Mouse (Mus musculus) urinary bladder, postnatal 14 days (tissue): ENCODE measurements around the gene Eps8l1.

Source experiments
- DNase-seq: peaks from one replicate; pipeline ENCODE4 v3.0.0; 2021; ENCODE audit warnings: low spot score

The Eps8l1 gene

DNA sequence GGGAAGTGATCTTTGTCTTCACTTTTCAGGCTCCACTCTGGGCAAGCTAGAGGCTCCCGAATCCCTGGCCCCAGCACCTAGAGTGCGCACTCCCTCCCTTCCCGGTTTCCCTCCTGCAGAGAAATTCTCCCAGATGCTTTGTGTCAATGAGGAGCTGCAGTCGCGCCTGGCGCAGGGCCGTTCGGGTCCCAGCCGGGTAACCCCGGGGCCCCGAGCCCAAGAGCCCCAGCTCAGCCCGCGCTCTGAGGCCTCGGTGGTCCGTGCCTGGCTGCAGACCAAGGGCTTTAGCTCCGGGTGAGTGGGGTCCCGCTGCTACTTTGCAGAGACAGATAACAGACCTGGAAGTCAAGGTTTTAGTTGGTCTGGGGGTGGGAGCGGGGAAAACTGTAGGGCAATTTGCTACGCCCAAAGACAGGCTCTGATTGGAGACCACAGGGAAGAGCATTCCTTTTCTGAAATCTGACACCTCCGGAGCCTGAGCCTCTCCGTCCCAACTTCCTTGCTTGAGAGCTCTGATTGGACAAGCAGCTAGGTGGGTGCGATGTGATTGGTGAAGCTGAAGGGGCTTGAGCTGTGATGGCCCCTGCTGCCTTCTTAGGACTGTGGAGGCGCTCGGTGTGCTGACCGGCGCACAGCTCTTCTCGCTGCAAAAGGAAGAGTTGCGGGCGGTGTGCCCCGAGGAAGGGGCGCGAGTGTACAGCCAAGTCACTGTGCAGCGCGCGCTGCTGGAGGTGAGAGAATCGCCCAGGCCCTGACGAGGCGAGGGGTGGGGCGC, 17.7 kb downstream of the Eps8l1 start:
- peak; percentile 79 for DNase-seq

DNA sequence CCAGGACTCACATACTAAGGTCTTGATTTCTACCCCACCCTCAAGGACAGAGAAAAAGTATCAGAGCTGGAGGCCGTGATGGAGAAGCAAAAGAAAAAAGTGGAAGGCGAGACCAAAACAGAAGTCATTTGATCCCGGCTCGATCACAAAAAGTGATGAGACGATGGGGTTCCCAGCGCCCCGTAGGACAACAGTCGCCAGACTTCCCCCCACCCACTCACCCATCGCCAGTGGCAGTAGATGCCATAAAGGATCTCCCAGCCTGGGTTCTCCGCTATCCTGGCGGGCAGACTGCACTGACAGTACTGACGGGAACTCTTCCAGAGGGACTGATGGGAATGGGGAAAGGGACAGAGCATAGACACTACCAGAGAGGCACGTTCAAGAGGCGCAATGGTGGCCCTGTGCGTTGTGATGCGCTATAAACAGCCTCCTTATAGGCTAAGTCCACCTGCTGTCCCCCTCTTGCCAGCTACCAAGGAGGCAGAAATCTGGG, 18.4 kb downstream of the Eps8l1 start:
- DNase-seq = no peak

DNA sequence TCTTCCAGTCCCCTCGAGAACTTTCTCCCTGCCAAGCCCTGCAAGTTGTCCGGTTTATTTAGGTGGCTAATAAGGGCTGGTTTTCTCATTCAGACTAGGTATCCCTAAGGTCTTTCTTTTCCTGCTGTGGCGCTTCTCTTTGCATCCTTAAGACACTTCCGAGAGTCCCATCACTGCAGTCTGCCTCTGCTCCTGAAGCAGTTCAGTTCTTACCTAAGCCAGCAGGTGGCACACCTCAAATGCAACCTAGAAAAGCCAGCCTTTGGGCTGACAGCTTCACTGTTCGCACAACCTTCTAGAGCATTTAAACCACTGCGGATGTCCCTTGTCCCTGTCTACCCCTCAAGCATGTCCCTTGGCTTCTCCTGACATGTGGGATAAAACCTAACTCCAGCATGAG, 19.2 kb downstream of the Eps8l1 start:
- peak; percentile 27 for DNase-seq

DNA sequence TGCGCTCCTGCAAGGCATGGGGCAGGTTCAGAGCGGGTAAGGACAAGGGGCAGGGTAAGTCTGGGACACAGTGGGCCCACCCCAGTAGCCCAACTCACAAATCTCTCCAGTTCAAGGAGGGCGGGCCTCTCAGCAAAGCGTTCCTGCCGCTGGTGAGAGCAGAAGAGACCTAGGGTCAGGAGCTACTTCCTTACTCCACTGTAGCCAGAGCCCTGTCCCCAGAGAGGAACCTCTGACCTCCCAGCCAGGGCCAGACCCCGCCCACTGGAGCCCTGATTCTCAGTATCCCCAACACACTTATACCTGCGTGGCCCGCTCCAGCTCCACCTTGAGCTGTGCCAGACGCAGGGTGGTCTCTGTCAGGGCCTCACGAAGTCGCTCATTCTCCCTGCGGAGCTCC, 21.8 kb downstream of the Eps8l1 start:
- no peak for DNase-seq

DNA sequence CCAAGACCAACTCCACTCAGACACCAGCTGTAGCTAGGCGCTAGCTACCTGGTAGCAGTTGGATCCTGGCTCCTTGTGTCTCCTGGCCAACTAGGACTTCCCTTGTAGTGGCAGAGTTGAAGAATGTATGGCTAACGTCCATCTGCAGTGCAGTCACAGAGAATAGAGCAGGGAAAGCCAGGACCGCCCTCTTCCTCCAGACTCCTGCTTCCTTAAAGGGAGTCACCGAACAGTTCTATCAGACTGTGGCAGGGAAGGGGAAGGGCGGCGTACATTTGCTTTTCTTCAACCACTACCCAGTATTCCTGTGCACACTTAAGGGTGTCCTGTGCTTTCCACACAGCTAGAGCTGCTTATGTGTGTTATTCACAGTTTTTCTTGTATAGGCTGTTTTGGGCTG, 30.8 kb downstream of the Eps8l1 start:
- DNase-seq = peak; percentile 18

DNA sequence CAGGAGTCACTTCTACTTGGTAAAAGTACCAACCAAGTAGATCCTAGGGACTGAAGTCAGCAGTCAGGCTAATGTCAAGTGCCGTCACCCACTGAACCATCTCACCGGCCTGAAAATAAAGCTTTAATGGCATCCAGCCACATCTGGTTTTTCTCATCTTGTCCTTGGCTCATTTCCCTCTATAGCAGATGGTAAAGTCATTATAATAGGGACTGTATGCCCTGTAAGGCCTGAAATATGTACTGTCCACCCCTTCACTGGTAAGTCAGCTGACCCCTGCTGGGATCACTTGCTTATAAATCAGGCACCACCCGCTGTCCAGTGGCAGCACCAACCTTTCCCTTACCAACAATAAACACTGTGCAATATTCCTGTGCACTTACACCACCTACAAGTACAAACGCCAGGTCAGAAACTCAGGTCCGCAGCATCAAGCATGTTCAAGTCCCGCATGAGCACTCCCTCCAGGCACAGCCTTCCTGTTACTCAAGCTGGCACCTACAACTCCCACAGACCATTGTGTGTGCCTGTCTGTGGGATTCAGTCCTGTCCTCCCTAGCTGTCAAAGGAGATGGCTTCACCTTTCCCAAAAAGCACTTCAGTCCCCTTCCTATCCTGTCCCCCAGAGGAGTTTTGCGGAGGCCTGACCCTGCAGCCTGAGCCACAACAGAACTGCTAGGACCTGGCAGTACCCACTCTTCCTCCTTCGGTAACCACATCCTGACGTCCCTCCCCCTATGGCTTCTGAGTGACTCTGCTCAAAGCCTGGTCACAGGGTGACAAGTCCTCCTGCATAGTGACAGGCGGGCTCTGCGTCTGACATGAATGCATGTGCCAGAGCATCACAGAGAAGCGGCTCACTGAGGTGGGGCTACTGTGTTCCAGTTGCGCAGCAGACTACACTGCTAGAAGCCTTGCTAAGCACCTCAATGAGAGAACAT, 32.1 kb downstream of the Eps8l1 start:
- DNase-seq = no peak

DNA sequence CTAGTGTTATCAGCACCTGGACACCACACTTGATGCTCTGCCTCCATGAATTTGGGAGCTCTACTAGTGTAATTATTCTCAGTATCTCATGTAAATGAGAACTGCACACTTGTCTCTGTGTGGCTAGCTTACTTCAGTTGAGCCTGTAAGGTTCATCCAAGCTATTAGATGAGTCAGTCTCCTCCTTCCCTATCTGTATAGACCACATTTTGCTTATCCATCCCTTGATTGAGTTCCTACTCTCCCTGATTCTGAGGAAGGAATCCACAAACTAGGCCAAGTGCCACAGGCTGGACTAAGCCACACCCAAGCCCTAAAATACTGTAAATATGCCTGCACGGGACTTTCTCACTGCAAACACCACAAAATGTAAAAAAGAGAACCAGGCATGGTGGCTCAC, 33.5 kb downstream of the Eps8l1 start:
- no peak for DNase-seq

DNA sequence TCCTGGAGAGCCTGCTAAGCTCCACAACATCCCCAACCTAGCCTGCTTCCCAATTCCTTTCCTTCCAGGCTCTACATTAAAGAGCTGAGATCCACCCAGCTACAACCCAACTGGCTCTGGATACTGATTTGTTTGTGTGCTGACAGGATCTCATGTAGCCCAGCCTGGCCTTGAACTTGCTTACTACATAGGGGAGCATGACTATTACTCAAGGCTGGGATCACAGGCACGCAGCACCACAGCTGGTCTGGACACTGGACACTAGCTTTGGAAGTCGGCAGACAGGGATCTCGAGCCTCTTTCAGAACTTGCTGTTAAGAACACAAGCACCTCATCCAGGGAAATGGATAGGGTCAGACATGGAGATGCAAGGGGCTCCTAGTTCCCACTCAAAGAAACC, 36.0 kb downstream of the Eps8l1 start:
- DNase-seq = no peak

DNA sequence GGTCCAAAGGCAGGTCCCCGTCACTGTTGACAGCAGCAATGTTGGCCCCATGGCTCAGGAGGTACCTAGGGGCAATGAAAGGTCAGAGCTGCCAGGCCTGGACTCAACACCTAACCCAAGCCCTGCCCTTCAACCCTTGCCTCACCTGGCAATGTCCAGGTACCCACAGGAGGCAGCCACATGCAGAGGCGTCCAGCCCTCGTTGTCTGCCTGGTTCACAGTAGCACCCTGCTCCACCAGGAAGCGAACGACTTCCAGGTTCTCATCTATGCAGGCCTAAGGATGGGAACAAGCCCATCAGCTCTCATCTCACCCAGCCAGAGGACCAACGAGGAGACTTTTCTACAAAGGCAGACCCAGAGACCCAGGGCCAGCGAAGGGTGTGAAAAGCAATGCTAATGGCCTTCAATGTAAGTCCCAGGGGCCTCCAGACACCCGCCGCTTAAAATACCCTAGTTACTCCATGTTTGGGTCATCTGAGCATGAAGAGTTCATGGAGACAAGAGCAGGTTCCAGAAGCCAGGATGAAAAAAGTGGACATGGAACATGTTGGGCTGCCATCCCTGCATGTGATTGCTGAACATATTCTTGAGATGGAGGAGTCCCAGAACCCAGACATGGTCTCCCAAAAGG, 36.9 kb downstream of the Eps8l1 start:
- DNase-seq = no peak

DNA sequence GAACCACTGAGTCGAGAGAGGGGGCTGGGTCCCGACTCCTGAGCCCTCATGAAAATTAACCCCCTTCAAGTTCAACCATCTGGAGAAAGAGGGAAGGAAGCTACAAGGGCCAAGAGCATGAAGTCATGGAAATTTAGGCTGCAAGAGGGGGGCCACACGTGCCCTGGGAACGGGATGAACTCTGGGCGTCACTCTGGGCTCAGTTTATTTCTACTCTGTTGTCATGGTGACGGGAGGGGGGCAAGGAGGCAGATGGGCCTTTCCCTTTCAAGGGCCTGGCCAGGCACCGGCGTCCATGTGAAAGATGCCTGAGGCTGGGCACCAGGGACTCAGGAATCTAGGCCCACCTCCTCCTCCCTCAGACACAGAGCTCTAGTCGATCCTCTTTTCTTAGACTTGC, 37.8 kb downstream of the Eps8l1 start:
- peak; percentile 58 for DNase-seq

DNA sequence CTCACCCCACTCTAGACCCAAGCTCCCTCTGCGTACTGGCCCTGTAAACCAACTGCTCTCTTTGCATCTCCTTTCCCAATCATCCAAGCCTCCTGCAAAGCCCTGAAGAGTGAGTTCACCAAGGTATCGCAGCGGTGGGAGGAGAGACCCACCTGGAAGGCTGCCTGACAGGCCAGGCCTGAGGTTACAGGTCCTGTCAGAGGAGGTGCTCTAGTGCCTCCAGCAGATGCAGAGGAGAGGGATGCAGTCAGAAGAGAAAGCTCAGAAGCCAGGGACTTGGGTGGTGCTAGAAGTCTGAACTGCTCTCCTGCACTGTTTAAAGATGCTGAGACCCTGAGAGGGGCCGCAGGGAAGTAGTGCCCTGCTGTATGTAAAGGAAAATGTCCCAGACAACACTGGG, 38.6 kb downstream of the Eps8l1 start:
- DNase-seq = no peak

DNA sequence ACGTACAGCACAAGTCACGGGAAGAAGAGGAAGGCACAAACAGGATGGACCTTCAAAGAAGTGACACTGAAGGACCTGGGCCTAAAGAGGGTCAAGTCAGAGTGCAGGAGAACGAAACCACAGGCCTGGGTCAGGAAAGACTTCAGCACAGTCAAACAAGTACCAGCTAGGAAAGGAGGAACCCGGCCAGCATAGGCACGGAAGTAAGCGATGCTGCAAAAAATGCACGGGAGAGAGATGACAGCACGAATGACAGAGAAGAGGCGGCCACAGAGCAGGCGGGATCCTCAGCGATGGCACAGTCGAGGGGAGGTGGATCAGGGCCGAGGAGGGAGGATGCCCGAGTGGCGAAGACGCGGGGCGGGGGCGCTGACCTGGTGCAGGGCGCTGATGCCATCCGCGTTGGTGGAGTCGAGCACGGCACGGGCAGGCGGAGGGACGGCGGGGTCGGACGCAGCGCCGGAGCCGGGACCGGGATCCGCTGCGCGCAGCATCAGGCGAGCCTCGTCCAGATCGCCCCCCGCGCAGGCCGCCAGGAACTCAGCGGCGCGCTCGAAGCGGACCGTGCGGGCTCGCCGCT, 40.5 kb downstream of the Eps8l1 start:
- DNase-seq = peak; percentile 35

DNA sequence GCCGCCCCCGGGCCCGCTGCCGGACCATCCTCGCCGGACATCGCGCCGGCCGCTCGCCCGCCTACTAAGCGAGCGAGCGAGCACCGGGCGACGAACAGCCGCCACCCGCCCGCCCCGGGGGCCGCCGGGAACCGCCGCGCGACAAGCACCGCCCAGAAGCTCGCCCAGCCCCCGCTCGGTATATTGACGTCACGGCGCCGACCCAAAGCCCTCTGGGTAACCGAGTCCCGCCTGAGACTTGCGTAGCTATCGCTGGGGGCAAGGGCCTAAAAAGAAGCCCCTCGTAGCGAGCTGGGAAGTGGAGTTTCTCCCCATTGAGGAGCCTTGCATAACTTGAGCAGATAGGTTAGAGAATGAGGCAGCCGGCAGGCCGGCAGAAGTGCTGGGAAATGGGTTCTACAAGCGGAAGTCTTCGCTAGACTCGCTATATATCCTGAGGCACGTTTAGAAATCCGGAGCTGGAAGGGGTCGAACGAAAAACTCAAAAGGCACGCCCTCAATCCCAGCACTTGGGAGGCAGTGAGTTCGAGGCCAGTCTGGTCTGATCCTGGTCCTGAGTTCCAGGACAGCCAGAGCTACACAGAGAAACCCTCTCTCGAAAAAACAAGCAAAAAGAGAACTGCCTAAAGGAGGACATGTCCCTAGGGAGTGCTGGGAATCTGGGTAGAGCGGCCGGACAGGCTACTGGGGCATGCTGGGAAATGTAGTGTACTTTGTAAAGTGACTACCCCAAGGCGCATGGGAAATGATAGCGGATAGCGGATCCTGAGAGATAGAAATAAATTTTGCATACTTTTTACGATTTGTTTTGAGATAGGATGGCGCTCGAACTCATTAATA, 41.3 kb downstream of the Eps8l1 start, which contains the start of gene Ppp1r12c:
Gene Ppp1r12c, minus strand, starts transcription at position 123 of the 840 bp plus-strand sequence.
- DNase-seq = peak; percentile 96

DNA sequence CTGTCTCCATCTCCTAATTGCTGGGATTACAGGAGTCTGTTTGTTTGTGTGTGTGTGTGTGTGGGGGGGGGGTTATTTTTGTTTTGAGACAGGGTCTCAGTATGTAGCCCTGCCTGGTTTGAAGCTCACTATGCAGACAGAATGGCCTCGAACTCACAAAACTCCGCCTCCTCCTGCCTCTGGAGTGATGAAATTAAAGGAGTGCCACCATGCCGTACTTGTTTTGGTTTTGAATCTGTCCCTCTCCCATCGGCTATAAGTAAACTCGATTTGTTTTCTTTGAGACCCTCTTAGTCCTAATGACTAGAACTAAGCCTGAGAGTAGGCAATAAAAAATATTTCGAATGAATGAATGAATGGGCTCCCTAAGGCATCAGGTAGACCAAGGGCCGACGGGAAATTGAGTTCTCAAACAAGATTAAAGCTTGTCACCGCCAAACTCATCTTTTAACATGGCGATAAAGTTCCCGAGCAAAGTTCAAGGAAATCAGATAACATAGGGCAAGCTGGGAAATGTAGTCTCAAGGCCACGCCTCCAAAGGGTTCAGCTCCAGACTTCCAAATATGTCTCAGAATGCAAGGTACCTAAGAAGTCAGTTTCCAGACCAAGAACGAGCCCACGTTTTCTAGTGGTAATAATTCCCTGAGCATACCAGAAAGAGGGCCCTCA, 42.1 kb downstream of the Eps8l1 start:
- DNase-seq = peak; percentile 35

DNA sequence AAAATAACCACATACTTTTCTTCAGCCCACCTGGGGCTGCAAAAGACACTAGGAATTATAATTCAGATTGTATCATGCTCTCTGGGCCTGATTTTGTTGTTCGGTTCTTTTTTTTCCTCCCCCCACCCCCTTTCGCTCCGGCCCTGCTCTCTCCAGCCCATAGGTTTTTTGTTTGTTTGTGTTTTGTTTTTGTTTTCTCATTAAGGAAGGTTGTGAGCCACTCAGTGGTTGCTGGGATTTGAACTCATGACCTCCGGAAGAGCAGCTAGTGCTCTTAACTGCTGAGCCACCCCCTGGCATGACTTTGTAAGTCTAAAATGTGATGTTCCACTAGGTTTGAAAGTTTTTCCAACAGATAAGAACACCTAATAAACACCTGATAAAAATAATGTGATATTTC, 42.6 kb downstream of the Eps8l1 start:
- DNase-seq = no peak

DNA sequence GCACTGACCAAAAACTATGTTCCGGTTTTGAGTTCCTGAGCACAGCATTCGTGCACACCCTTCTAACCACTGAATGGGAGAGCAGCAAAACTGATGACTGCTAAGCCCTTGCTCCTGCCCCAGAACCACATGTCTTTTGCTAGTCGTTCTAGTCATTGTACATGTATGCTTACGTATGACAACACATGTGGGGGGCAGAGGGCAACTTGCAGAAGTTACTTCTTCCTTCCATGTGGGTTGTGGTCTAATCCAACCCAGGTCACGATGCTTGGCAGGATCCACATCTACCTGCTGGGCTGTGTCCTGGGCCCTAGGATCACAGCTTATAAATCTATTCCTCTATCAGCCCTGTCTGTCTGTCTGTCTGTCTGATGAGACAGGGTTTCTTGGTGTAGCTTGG, 43.4 kb downstream of the Eps8l1 start:
- DNase-seq = no peak

DNA sequence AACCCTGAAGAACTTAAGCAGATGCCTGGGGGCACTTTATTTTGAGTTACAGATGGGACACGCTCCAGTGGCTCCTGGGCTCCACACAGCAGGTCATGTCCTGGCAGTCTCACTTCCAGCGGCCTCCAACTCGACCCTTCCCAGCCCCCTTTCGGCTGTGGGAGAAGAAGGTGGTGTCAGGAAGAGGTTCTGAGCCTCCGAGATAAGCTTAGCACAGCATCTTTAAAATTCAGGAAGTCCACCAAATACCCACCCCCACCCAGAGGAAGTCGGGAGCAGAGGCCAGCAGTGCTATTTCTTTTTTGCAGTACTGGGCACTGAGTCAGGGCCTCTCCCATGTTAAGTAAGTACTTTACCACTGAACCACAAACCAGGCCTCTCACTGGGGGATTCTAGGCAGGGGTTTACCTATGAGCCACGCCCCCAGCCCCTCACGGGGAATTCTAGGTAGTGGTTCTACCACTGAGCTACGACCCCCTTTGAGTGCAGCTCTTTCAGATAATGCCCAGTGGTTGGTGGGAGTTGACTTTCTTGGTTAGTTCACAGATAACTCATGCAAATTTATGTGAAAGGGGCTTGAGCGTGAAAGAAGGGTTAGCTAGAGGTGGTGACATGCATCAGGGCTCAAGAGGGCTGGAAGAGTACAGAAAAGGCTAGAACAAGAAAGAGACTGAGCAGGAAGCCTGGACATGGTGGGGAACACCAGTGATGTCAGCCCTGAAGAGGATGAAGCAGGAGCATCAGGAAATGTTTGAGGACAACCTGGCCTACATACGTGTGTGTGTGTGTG, 44.4 kb downstream of the Eps8l1 start:
- DNase-seq = no peak

DNA sequence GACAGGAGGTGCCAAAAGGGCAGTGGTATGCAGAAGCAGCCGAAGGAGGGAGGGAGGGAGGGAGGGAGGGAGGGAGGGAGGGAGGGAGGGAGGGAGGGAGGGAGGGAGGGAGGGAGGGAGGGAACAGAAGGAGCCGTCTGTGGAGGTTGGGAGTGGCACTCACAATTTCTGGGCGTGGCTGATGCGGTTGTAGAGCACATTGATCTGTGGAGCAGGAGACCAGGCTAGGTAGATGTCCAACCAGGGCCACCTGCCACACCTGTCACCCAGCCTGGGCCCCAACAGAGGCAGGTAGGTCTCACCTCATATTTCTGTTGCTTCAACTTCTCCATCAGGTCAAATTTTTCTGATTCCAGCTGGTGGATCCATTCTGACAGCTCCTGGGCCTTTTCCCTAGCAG, 46.7 kb downstream of the Eps8l1 start:
- DNase-seq = no peak

DNA sequence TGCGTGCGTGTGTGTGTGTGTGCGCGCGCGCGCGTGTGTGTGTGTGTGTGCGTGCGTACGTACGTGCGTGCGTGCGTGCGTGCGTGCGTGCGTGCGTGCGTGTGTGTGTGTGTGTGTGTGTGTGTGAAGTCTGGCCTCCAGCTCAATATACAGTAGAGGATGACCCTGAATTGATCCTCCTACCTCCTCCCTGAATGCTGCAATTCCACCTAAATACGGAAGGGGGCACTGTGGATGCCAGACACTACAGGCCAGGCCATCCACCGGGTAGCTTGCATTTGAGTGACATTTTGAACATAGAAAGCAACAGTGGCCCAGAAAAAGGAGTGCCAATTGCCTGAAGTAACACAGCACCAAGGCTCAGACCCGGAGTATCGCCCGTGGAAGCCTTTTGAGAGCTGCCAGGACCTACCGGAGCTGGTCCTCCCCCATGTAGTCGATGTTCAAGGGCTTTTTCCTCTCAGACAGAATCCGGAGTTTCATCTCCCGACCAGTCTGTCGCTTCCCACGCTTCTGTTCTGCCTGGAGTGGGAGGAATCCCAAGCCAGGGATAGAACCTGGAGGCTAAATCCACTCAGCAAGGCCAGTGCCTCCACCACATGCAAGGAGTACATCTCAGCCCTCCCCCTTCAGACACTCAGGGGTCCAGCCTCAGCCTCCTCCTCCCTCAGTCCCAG, 47.7 kb downstream of the Eps8l1 start:
- DNase-seq = no peak
